Mouse (Mus musculus): ENCODE results near the gene Wnt7b.

DNA sequence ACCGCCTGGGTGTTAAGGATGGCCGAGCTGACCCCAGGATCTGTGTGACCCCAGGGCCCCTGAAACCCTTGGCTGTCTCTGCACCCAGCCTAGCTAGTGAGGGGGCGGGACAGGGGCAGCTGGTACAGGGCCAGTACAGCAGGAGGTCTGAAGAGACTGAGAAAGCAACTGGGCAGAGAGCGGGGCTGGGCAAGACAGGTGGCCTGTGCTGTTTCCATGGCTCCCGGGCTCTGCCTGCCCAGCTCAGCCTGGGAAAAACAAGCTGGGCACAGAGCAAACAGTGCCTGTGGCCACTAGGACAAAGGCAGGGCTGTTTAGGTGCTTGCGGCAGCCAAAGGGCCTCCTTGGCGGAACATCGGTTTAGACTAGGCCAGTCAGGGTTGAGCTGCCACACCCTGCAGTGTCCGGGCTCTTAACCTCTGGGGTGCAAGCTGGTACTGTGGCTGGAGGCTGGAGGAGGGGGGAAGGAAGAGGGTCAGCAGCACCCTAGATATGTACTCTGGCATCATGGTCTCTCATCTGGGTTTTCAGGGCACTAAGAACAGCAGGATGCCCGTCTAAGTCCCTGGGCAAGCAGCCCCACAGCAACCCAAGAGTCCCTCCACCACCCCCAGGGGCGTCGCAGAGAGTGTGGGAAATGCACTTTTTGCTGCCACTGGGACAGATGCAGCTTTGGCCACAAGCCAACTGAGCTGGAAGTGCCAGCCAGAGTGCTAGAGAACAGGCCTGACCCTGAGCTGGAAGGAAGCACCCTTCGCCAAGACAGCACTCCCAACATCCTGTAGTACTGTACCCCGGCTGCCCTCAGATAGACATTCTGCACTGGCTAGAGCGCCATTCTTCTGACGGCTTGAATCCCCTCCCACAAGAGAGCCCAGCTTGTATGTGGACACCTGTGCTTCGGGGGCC lies 31.3 kb upstream of the Wnt7b start:
- TF ChIP-seq MAFK (IDR thresholded peaks at IDR 0.05; ENCODE audit: insufficient read depth, low read depth, low read length) (no peak), ZNF384 (IDR thresholded peaks at IDR 0.05; ENCODE audit: low read depth, low read length) (no peak), ZC3H11A (IDR thresholded peaks at IDR 0.05; ENCODE audit: borderline replicate concordance, low read depth, low read length) (no peak), CHD2 (IDR thresholded peaks at IDR 0.05; ENCODE audit: low read depth, low read length) (no peak)
